Mouse (Mus musculus): ENCODE results near the gene Ccdc92. TPM values are rescaled to one million over a fixed set of nuclear protein-coding genes. Genes with fewer than 3 reads are reported as not detected.
A peak's percentile ranks its signal among the peaks of the same experiment; 100 is the strongest.

The Ccdc92 gene
- polyA plus RNA-seq, 1 experiment from 2014 or later: 8.1 TPM

GRCm38 (mm10) chr5:124879801-124880200 is 17.6 kb upstream of the Ccdc92 start:
- Histone ChIP-seq H3K27me3 (ENCODE audit: low read depth, poor library complexity, severe bottlenecking) (no peaks in the 10 kb centered on the region), H3K9me3 (replicated peaks) (no peaks in the 10 kb centered on the region), H3K27ac (no peak overlapping the region), H3K36me3 (peaks cover 95% of the 10 kb centered on the region), H3K4me3 (no peak overlapping the region), H3K4me1 (0 out of 2 replicates have a peak, but pooled peaks cover 4% of the 10 kb centered on the region)
- 88% methylated on average over 6 of the region's 6 CpGs for WGBS
- DNase-seq (ENCODE audit: low spot score): no peak

GRCm38 (mm10) chr5:124879251-124879650 is 17.0 kb upstream of the Ccdc92 start:
- H3K4me1 ChIP-seq: 0 out of 2 replicates have a peak, but pooled peaks cover 4% of the 10 kb centered on the region
- H3K27me3 ChIP-seq (ENCODE audit: low read depth, poor library complexity, severe bottlenecking): no peaks in the 10 kb centered on the region
- WGBS: 86% methylated on average over 4 of the region's 4 CpGs
- no peaks in the 10 kb centered on the region for H3K9me3 ChIP-seq (replicated peaks)
- no peak overlapping the region for H3K27ac ChIP-seq
- no peak overlapping the region for H3K4me3 ChIP-seq
- peaks cover 95% of the 10 kb centered on the region for H3K36me3 ChIP-seq
- no peak for DNase-seq (ENCODE audit: low spot score)

GRCm38 (mm10) chr5:124873890-124874601 is 11.8 kb upstream of the Ccdc92 start:
- no peaks in the 10 kb centered on the region for H3K27me3 ChIP-seq (ENCODE audit: low read depth, poor library complexity, severe bottlenecking)
- WGBS: 92% methylated on average over 6 of the region's 6 CpGs
- no peak overlapping the region for H3K27ac ChIP-seq
- DNase-seq (ENCODE audit: low spot score): no peak
- H3K9me3 ChIP-seq (replicated peaks): no peaks in the 10 kb centered on the region
- peaks cover 91% of the 10 kb centered on the region for H3K36me3 ChIP-seq
- H3K4me3 ChIP-seq: no peak overlapping the region
- 0 out of 2 replicates have a peak, but pooled peaks cover 6% of the 10 kb centered on the region for H3K4me1 ChIP-seq

GRCm38 (mm10) chr5:124873096-124873495 is 10.9 kb upstream of the Ccdc92 start:
- H3K4me3 ChIP-seq: no peak overlapping the region
- no peaks in the 10 kb centered on the region for H3K9me3 ChIP-seq (replicated peaks)
- no peaks in the 10 kb centered on the region for H3K27me3 ChIP-seq (ENCODE audit: low read depth, poor library complexity, severe bottlenecking)
- no peak overlapping the region for H3K27ac ChIP-seq
- 96% methylated on average over 3 of the region's 3 CpGs for WGBS
- 0 out of 2 replicates have a peak, but pooled peaks cover 6% of the 10 kb centered on the region for H3K4me1 ChIP-seq
- peaks cover 91% of the 10 kb centered on the region for H3K36me3 ChIP-seq
- DNase-seq (ENCODE audit: low spot score): no peak

GRCm38 (mm10) chr5:124872033-124872432 is 9.8 kb upstream of the Ccdc92 start:
- peaks cover 94% of the 10 kb centered on the region for H3K36me3 ChIP-seq
- no peak overlapping the region for H3K27ac ChIP-seq
- DNase-seq (ENCODE audit: low spot score): no peak
- WGBS: 86% methylated on average over 2 of the region's 2 CpGs
- H3K4me3 ChIP-seq: no peak overlapping the region
- H3K9me3 ChIP-seq (replicated peaks): no peaks in the 10 kb centered on the region
- no peaks in the 10 kb centered on the region for H3K27me3 ChIP-seq (ENCODE audit: low read depth, poor library complexity, severe bottlenecking)
- 0 out of 2 replicates have a peak, but pooled peaks cover 3% of the 10 kb centered on the region for H3K4me1 ChIP-seq

- WGBS: 54% methylated on average over 4 of the region's 4 CpGs
- H3K4me1 ChIP-seq: peaks cover 14% of the 10 kb centered on the region
- no peaks in the 10 kb centered on the region for H3K9me3 ChIP-seq (replicated peaks)
- DNase-seq (ENCODE audit: low spot score): no peak
- no peak overlapping the region for H3K4me3 ChIP-seq
- no peaks in the 10 kb centered on the region for H3K27me3 ChIP-seq (ENCODE audit: low read depth, poor library complexity, severe bottlenecking)
- peaks cover 88% of the 10 kb centered on the region for H3K36me3 ChIP-seq
- no peak overlapping the region for H3K27ac ChIP-seq
These were observed 6.8 kb upstream of the Ccdc92 start for GRCm38 (mm10) chr5:124868981-124869380.

- DNase-seq (ENCODE audit: low spot score): peak; percentile 78
- under 1% methylated on average over 83 of the region's 88 CpGs for WGBS
- Histone ChIP-seq H3K27me3 (ENCODE audit: low read depth, poor library complexity, severe bottlenecking) (peaks cover 34% of the 10 kb centered on the region), H3K4me1 (peaks cover 34% of the 10 kb centered on the region), H3K27ac (peak overlapping the region; percentile 99), H3K36me3 (peaks cover 33% of the 10 kb centered on the region), H3K4me3 (peak overlapping the region; percentile 100), H3K9me3 (replicated peaks) (no peaks in the 10 kb centered on the region)
These were observed 882 bp upstream of the Ccdc92 start for GRCm38 (mm10) chr5:124862871-124863741.

GRCm38 (mm10) chr5:124861463-124861862 is 761 bp downstream of the Ccdc92 start:
- peak overlapping the region; percentile 100 for H3K4me3 ChIP-seq
- peaks cover 34% of the 10 kb centered on the region for H3K4me1 ChIP-seq
- H3K36me3 ChIP-seq: peaks cover 17% of the 10 kb centered on the region
- WGBS: 1% methylated on average over 33 of the region's 33 CpGs
- DNase-seq (ENCODE audit: low spot score): peak; percentile 51
- peak overlapping the region; percentile 99 for H3K27ac ChIP-seq
- H3K9me3 ChIP-seq (replicated peaks): no peaks in the 10 kb centered on the region
- H3K27me3 ChIP-seq (ENCODE audit: low read depth, poor library complexity, severe bottlenecking): peaks cover 34% of the 10 kb centered on the region

- H3K4me3 ChIP-seq: no peak overlapping the region
- 0 out of 2 replicates have a peak, but pooled peaks cover 3% of the 10 kb centered on the region for H3K36me3 ChIP-seq
- H3K9me3 ChIP-seq (replicated peaks): no peaks in the 10 kb centered on the region
- H3K27me3 ChIP-seq (ENCODE audit: low read depth, poor library complexity, severe bottlenecking): peaks cover 34% of the 10 kb centered on the region
- H3K27ac ChIP-seq: no peak overlapping the region
- 4% methylated on average over 5 of the region's 5 CpGs for WGBS
- H3K4me1 ChIP-seq: peaks cover 33% of the 10 kb centered on the region
- no peak for DNase-seq (ENCODE audit: low spot score)
These were observed 2.2 kb downstream of the Ccdc92 start for GRCm38 (mm10) chr5:124860013-124860412.

GRCm38 (mm10) chr5:124854202-124854601 is 8.0 kb downstream of the Ccdc92 start:
- H3K4me1 ChIP-seq: peaks cover 7% of the 10 kb centered on the region
- no peaks in the 10 kb centered on the region for H3K9me3 ChIP-seq (replicated peaks)
- H3K4me3 ChIP-seq: no peak overlapping the region
- no peak for DNase-seq (ENCODE audit: low spot score)
- no peak overlapping the region for H3K27ac ChIP-seq
- H3K27me3 ChIP-seq (ENCODE audit: low read depth, poor library complexity, severe bottlenecking): peaks cover 9% of the 10 kb centered on the region
- H3K36me3 ChIP-seq: no peaks in the 10 kb centered on the region
- 93% methylated on average over 4 of the region's 4 CpGs for WGBS

GRCm38 (mm10) chr5:124853079-124853478 is 9.1 kb downstream of the Ccdc92 start:
- Histone ChIP-seq H3K4me3 (no peak overlapping the region), H3K27me3 (ENCODE audit: low read depth, poor library complexity, severe bottlenecking) (no peaks in the 10 kb centered on the region), H3K36me3 (no peaks in the 10 kb centered on the region), H3K9me3 (replicated peaks) (no peaks in the 10 kb centered on the region), H3K27ac (no peak overlapping the region; the same call in 1 of the 2 replicates), H3K4me1 (peaks cover 7% of the 10 kb centered on the region)
- DNase-seq (ENCODE audit: low spot score): no peak
- WGBS: 88% methylated on average over 2 of the region's 2 CpGs

- H3K27me3 ChIP-seq (ENCODE audit: low read depth, poor library complexity, severe bottlenecking): no peaks in the 10 kb centered on the region
- H3K9me3 ChIP-seq (replicated peaks): no peaks in the 10 kb centered on the region
- H3K36me3 ChIP-seq: no peaks in the 10 kb centered on the region
- DNase-seq (ENCODE audit: low spot score): no peak
- no peak overlapping the region for H3K27ac ChIP-seq
- WGBS: 44% methylated on average over 2 of the region's 2 CpGs
- no peak overlapping the region for H3K4me3 ChIP-seq
- peaks cover 10% of the 10 kb centered on the region for H3K4me1 ChIP-seq
These were observed 9.9 kb downstream of the Ccdc92 start for GRCm38 (mm10) chr5:124852294-124852693.

- Histone ChIP-seq H3K4me1 (peaks cover 17% of the 10 kb centered on the region), H3K27me3 (ENCODE audit: low read depth, poor library complexity, severe bottlenecking) (no peaks in the 10 kb centered on the region), H3K27ac (no peak overlapping the region), H3K4me3 (no peak overlapping the region), H3K36me3 (no peaks in the 10 kb centered on the region), H3K9me3 (replicated peaks) (no peaks in the 10 kb centered on the region)
- no peak for DNase-seq (ENCODE audit: low spot score)
- 46% methylated on average over 4 of the region's 4 CpGs for WGBS
These were observed 10.7 kb downstream of the Ccdc92 start for GRCm38 (mm10) chr5:124851572-124851971.

Measured in limb, embryonic 10.5 days (tissue).